Mouse (Mus musculus) heart, embryonic 12.5 days (tissue): ENCODE data around the gene Glrb. TPM values are rescaled to one million over a fixed set of nuclear protein-coding genes. Genes with fewer than 3 reads are reported as not detected.

Source experiments
- ATAC-seq: fragments of 200-750 bp; cut with Nextera tagmentation; 2 replicates; pipeline ENCODE4 v1.8.0; 2017; ENCODE audit warnings: moderate TSS enrichment, moderate library complexity; ENCODE audit not compliant: insufficient number of reproducible peaks, low FRiP score
- H3K27ac ChIP-seq: fragments of 300-500 bp; sonication (generic); 2 replicates; pipeline ENCODE4 v1.5.1; 2016; ENCODE audit warnings: mild to moderate bottlenecking, moderate library complexity; ENCODE audit not compliant: poor library complexity, severe bottlenecking
- H3K27me3 ChIP-seq: fragments of 300-500 bp; sonication (generic); replicated peaks from 2 replicates; pipeline ENCODE4 v1.6.1; 2016; ENCODE audit warnings: mild to moderate bottlenecking, moderate library complexity
- H3K36me3 ChIP-seq: fragments of 300-500 bp; sonication (generic); 2 replicates; pipeline ENCODE4 v1.6.1; 2016; ENCODE audit warnings: mild to moderate bottlenecking, moderate library complexity
- H3K4me1 ChIP-seq: fragments of 300-500 bp; sonication (generic); replicated peaks from 2 replicates; pipeline ENCODE4 v1.6.1; 2016; ENCODE audit warnings: mild to moderate bottlenecking
- H3K4me2 ChIP-seq: fragments of 300-500 bp; sonication (generic); 2 replicates; pipeline ENCODE4 v1.6.1; 2016; ENCODE audit warnings: mild to moderate bottlenecking, moderate library complexity
- H3K4me3 ChIP-seq: fragments of 300-500 bp; sonication (generic); 2 replicates; pipeline ENCODE4 v1.5.1; 2016; ENCODE audit warnings: mild to moderate bottlenecking
- H3K9ac ChIP-seq: fragments of 300-500 bp; sonication (generic); 2 replicates; pipeline ENCODE4 v1.6.1; 2016; ENCODE audit warnings: mild to moderate bottlenecking, moderate library complexity
- H3K9me3 ChIP-seq: fragments of 300-500 bp; sonication (generic); replicated peaks from 2 replicates; pipeline ENCODE4 v1.6.1; 2016; ENCODE audit warnings: mild to moderate bottlenecking, moderate library complexity
- WGBS: fragments of 180-500 bp; shearing (Covaris S2); methylation state at CpG from one replicate; pipeline ENCODE4 v1.1.7; 2016; 5-methylcytosine and 5-hydroxymethylcytosine counted together
- polyA plus RNA-seq: library from polyadenylated mRNA; unstranded; fragments of >200 nt; fragmentation: Nextera tagmentation; extraction: Ambion mirVana; gene quantifications from 2 replicates; pipeline ENCODE4 v1.2.1, GENCODE M21; 2016

The Glrb gene
- polyA plus RNA-seq, 1 experiment from 2014 or later = 6.0 TPM

DNA sequence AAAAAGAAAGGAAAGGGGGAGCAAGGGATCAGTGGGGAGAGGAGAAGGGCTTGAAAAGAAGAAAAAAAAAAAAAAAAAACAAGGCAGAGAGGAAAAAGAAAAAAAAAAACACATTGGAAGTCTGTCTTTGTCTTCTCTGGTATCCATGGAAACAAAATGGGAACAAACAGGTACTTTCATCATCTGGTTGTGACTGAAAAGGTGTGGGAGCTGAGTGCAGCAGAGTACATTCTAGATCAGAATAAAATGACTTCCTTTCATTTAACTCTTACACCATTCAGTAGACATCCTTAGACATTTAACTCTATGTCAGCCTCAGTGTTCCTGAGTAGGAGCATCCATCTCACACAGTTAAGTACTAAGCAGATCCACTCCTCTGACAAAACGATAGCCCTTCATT lies 115.5 kb downstream of the Glrb start:
- no peaks in the 10 kb centered on the region for H3K36me3 ChIP-seq
- H3K4me2 ChIP-seq = no peak overlapping the region
- H3K4me1 ChIP-seq = peaks cover 18% of the 10 kb centered on the region
- H3K27me3 ChIP-seq = peaks cover 27% of the 10 kb centered on the region
- no peak overlapping the region for H3K4me3 ChIP-seq
- 69% methylated on average over 1 of the region's 1 CpGs for WGBS
- no peak for ATAC-seq
- H3K9ac ChIP-seq = no peak overlapping the region
- no peaks in the 10 kb centered on the region for H3K9me3 ChIP-seq
- H3K27ac ChIP-seq = no peak overlapping the region

DNA sequence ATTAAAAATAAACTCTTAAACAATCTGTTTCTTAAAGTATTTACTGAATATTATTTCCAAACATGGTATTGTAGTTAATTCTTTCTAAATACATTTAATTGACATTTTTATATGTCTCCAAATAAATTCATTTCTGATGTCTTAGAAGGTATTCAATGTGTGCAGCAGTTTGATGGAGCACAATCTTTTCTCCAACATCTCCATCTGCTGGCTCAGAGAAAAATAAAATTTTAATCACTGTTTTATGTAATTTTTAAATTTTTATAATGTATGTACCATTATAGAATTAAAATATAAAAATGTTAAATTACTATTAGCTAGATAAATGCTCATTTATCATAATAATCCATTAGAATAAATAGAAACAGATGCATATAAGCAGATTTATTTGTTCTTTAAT lies 116.7 kb downstream of the Glrb start:
- no peaks in the 10 kb centered on the region for H3K9me3 ChIP-seq
- no peak for ATAC-seq
- no peak overlapping the region for H3K27ac ChIP-seq

DNA sequence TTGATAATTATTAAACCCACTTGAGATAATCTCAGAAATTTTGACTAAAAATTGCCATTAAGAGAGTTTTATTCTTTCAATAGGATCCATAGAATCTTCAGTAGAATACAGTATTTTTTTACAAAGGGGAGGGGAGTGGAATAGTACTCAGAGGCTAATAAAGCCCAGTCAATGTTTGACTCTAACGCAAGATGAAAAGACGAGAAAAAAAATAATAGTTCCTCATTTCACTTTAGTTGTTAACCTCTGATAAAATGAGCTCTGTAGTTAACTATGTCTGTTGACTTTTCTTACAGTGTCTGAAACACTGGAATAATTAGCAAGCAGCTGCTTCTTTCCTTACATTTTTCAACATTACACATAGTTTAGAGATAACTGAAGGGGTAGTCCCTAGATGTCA lies 118.2 kb downstream of the Glrb start:
- WGBS = 78% methylated on average over 2 of the region's 2 CpGs
- H3K4me2 ChIP-seq = no peak overlapping the region

More for the DNA sequence above, 116.7 kb downstream of the Glrb start:
- no peak overlapping the region for H3K9ac ChIP-seq
- H3K4me1 ChIP-seq = peaks cover 15% of the 10 kb centered on the region
- no peak overlapping the region for H3K4me2 ChIP-seq
- peaks cover 18% of the 10 kb centered on the region for H3K27me3 ChIP-seq
- no peaks in the 10 kb centered on the region for H3K36me3 ChIP-seq
- H3K4me3 ChIP-seq = no peak overlapping the region

More for the DNA sequence above, 118.2 kb downstream of the Glrb start:
- H3K27me3 ChIP-seq = peaks cover 3% of the 10 kb centered on the region
- no peaks in the 10 kb centered on the region for H3K9me3 ChIP-seq
- peaks cover 3% of the 10 kb centered on the region for H3K4me1 ChIP-seq
- H3K36me3 ChIP-seq = no peaks in the 10 kb centered on the region
- no peak overlapping the region for H3K9ac ChIP-seq
- no peak overlapping the region for H3K27ac ChIP-seq
- H3K4me3 ChIP-seq = no peak overlapping the region
- no peak for ATAC-seq

Other genes starting within 250 kb of the Glrb start
- 0.31 and 0.56 TPM in 2 replicates for gene Gria2, start 110.8 kb downstream of the Glrb start, polyA plus RNA-seq
- gene Pdgfc, start 122.8 kb upstream of the Glrb start, polyA plus RNA-seq = 7.3 and 7.5 TPM in 2 replicates